Mouse (Mus musculus): ENCODE measurements around the gene Gpc5.

DNA sequence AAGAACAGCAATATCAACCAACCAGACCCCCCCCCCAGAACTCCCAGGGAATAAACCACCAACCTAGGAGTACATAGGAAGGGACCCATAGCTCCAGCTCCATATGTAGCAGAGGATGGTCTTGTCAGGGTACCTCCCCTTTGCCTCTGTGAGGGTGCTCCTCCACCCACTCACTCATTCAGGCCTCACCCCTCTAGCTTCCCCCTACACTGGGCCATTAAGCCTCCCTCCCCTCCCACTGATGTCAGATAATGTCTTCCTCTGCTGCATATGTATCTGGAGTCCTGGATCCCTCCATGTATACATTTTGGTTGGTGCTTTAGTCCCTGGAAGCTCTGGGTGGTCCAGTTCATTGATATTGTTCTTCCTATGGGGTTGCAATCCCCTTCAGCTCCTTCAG, 1075.4 kb downstream of the Gpc5 start:
- TF ChIP-seq GATA1 (IDR thresholded peaks at IDR 0.05; ENCODE audit: low read length) (no peak), TAL1 (IDR thresholded peaks at IDR 0.05; ENCODE audit: low read length) (no peak)
